Mouse (Mus musculus): ENCODE measurements around the gene Hoxd8. TPM values are rescaled to one million over a fixed set of nuclear protein-coding genes. Genes with fewer than 3 reads are reported as not detected.
A peak's percentile ranks its signal among the peaks of the same experiment; 100 is the strongest.

The Hoxd8 gene
- 0.79 and 1.5 TPM in 2 replicates for polyA plus RNA-seq (2015; fragmentation: Nextera tagmentation; extraction: Ambion mirVana)

- H3K9ac ChIP-seq: peak within 1 kb of the TSS; percentile 53; the same call in 1 of the 2 replicates
- H3K4me3 ChIP-seq: peak within 1 kb of the TSS; percentile 37
- WGBS: under 1% methylated on average over 33 of the region's 52 CpGs
- H3K27me3 ChIP-seq: peaks cover 96% of the 10 kb centered on the region
- H3K4me2 ChIP-seq: peak within 1 kb of the TSS; percentile 52
- H3K4me1 ChIP-seq (replicated peaks): peaks cover 11% of the 10 kb centered on the region
- no peak for ATAC-seq (ENCODE audit: low FRiP score)
- H3K9me3 ChIP-seq: no peaks in the 10 kb centered on the region
- H3K36me3 ChIP-seq: no peaks in the 10 kb centered on the region
- H3K27ac ChIP-seq: peak within 1 kb of the TSS; percentile 53
Observed at GRCm38 (mm10) chr2:74704393-74704998, at the start of gene Hoxd8. Hoxd8 (plus strand) TSS chr2:74704615.

- ATAC-seq (ENCODE audit: low FRiP score): no peak
- Histone ChIP-seq H3K9ac (peak overlapping the region; percentile 65), H3K9me3 (no peaks in the 10 kb centered on the region), H3K36me3 (no peaks in the 10 kb centered on the region), H3K4me2 (peak overlapping the region; percentile 55), H3K27ac (peak overlapping the region; percentile 75), H3K4me3 (peak overlapping the region; percentile 36), H3K27me3 (peaks cover 86% of the 10 kb centered on the region), H3K4me1 (replicated peaks) (peaks cover 15% of the 10 kb centered on the region)
- 7% methylated on average over 18 of the region's 20 CpGs for WGBS
Observed at GRCm38 (mm10) chr2:74654743-74655419, 49.5 kb upstream of the Hoxd8 start.

- Histone ChIP-seq H3K27ac (peak overlapping the region; percentile 75), H3K4me3 (peak overlapping the region; percentile 36), H3K4me1 (replicated peaks) (peaks cover 15% of the 10 kb centered on the region), H3K27me3 (peaks cover 86% of the 10 kb centered on the region), H3K36me3 (no peaks in the 10 kb centered on the region), H3K9ac (peak overlapping the region; percentile 65), H3K9me3 (no peaks in the 10 kb centered on the region), H3K4me2 (peak overlapping the region; percentile 55)
- WGBS: 2% methylated on average over 32 of the region's 47 CpGs
- no peak for ATAC-seq (ENCODE audit: low FRiP score)
Observed at GRCm38 (mm10) chr2:74655420-74655781, 49.0 kb upstream of the Hoxd8 start.

GRCm38 (mm10) chr2:74655821-74656631 is 48.4 kb upstream of the Hoxd8 start:
- Histone ChIP-seq H3K4me3 (peak overlapping the region; percentile 36), H3K27ac (peak overlapping the region; percentile 75), H3K36me3 (no peaks in the 10 kb centered on the region), H3K9ac (peak overlapping the region; percentile 65), H3K4me1 (replicated peaks) (peaks cover 15% of the 10 kb centered on the region), H3K4me2 (peak overlapping the region; percentile 55), H3K27me3 (peaks cover 86% of the 10 kb centered on the region), H3K9me3 (no peaks in the 10 kb centered on the region)
- no peak for ATAC-seq (ENCODE audit: low FRiP score)
- WGBS: under 1% methylated on average over 63 of the region's 69 CpGs

GRCm38 (mm10) chr2:74656632-74657021 is 47.8 kb upstream of the Hoxd8 start:
- Histone ChIP-seq H3K9ac (0 out of 2 replicates have a peak overlapping the region, but pooled peaks have one; percentile 29), H3K36me3 (no peaks in the 10 kb centered on the region), H3K27me3 (peaks cover 88% of the 10 kb centered on the region)

GRCm38 (mm10) chr2:74657251-74658023 is 47.0 kb upstream of the Hoxd8 start:
- Histone ChIP-seq H3K9me3 (no peaks in the 10 kb centered on the region), H3K27ac (peak overlapping the region; percentile 81), H3K4me3 (peak overlapping the region; percentile 36), H3K27me3 (peaks cover 88% of the 10 kb centered on the region), H3K4me2 (peak overlapping the region; percentile 29), H3K4me1 (replicated peaks) (peaks cover 18% of the 10 kb centered on the region), H3K9ac (peak overlapping the region; percentile 68), H3K36me3 (no peaks in the 10 kb centered on the region)
- no peak for ATAC-seq (ENCODE audit: low FRiP score)
- 3% methylated on average over 62 of the region's 62 CpGs for WGBS

More at GRCm38 (mm10) chr2:74656632-74657021, 47.8 kb upstream of the Hoxd8 start:
- no peaks in the 10 kb centered on the region for H3K9me3 ChIP-seq
- H3K4me3 ChIP-seq: peak overlapping the region; percentile 36
- peaks cover 17% of the 10 kb centered on the region for H3K4me1 ChIP-seq (replicated peaks)
- ATAC-seq (ENCODE audit: low FRiP score): no peak
- H3K27ac ChIP-seq: peak overlapping the region; percentile 15; the same call in 1 of the 2 replicates
- WGBS: 0% methylated on average over 4 of the region's 4 CpGs
- peak overlapping the region; percentile 29; the same call in 1 of the 2 replicates for H3K4me2 ChIP-seq

GRCm38 (mm10) chr2:74658024-74658666 is 46.3 kb upstream of the Hoxd8 start:
- 1% methylated on average over 15 of the region's 15 CpGs for WGBS
- Histone ChIP-seq H3K4me1 (replicated peaks) (peaks cover 18% of the 10 kb centered on the region), H3K4me2 (peak overlapping the region; percentile 29), H3K9ac (peak overlapping the region; percentile 68), H3K27me3 (peaks cover 93% of the 10 kb centered on the region), H3K36me3 (no peaks in the 10 kb centered on the region), H3K9me3 (no peaks in the 10 kb centered on the region), H3K27ac (peak overlapping the region; percentile 81), H3K4me3 (peak overlapping the region; percentile 36)
- no peak for ATAC-seq (ENCODE audit: low FRiP score)

GRCm38 (mm10) chr2:74658667-74659371 is 45.6 kb upstream of the Hoxd8 start:
- H3K9ac ChIP-seq: peak overlapping the region; percentile 68
- no peaks in the 10 kb centered on the region for H3K9me3 ChIP-seq
- H3K4me1 ChIP-seq (replicated peaks): peaks cover 18% of the 10 kb centered on the region
- no peak for ATAC-seq (ENCODE audit: low FRiP score)
- WGBS: under 1% methylated on average over 47 of the region's 47 CpGs
- peak overlapping the region; percentile 36 for H3K4me3 ChIP-seq
- peak overlapping the region; percentile 81 for H3K27ac ChIP-seq
- no peaks in the 10 kb centered on the region for H3K36me3 ChIP-seq
- peaks cover 97% of the 10 kb centered on the region for H3K27me3 ChIP-seq
- H3K4me2 ChIP-seq: peak overlapping the region; percentile 29

GRCm38 (mm10) chr2:74659507-74660005 is 44.9 kb upstream of the Hoxd8 start, which contains the start of gene Evx2:
Evx2 (minus strand) TSS chr2:74659557.
- WGBS: 1% methylated on average over 28 of the region's 28 CpGs
- Histone ChIP-seq H3K9me3 (no peaks in the 10 kb centered on the region), H3K27me3 (peaks cover 97% of the 10 kb centered on the region), H3K27ac (peak within 1 kb of the TSS; percentile 81), H3K36me3 (no peaks in the 10 kb centered on the region), H3K4me1 (replicated peaks) (peaks cover 18% of the 10 kb centered on the region), H3K9ac (peak within 1 kb of the TSS; percentile 68), H3K4me3 (peak within 1 kb of the TSS; percentile 36), H3K4me2 (peak within 1 kb of the TSS; percentile 29)
- ATAC-seq (ENCODE audit: low FRiP score): no peak

GRCm38 (mm10) chr2:74660421-74661375 is 43.7 kb upstream of the Hoxd8 start:
- peak overlapping the region; percentile 14; the same call in 1 of the 2 replicates for H3K9ac ChIP-seq
- H3K4me2 ChIP-seq: peak overlapping the region; percentile 29
- H3K27ac ChIP-seq: no peak overlapping the region
- no peaks in the 10 kb centered on the region for H3K36me3 ChIP-seq
- 2% methylated on average over 30 of the region's 30 CpGs for WGBS
- H3K9me3 ChIP-seq: no peaks in the 10 kb centered on the region
- H3K27me3 ChIP-seq: peaks cover 97% of the 10 kb centered on the region
- peak; percentile 49; the same call in 1 of the 2 replicates for ATAC-seq (ENCODE audit: low FRiP score)
- H3K4me3 ChIP-seq: peak overlapping the region; percentile 22
- peaks cover 14% of the 10 kb centered on the region for H3K4me1 ChIP-seq (replicated peaks)
